Mouse (Mus musculus) embryonic stem cell, embryonic (primary cell): Measurements from ENCODE around the gene Bcan.

Source experiments
- CTCF ChIA-PET, 4 experiments: fragments of 300-600 bp in 2 of 4; fragments of 350-600 bp in 2 of 4; sonication (Branson Sonifier 250); formaldehyde crosslinking; loops; one replicate each; lab custom pipeline; 2022; ENCODE audit warnings: inconsistent platforms in 2 of 4; lab: Charles Lee
- POLR2A ChIA-PET, 4 experiments: fragments of 300-600 bp in 2 of 4; fragments of 350-600 bp in 2 of 4; sonication (Branson Sonifier 250); formaldehyde crosslinking; loops; one replicate each; lab custom pipeline; 2022; ENCODE audit warnings: antibody characterized with exemption in 4 of 4, inconsistent platforms in 1 of 4; lab: Charles Lee

Bcan gene

GRCm38 (mm10) chr3:87985505-87986320, 14.3 kb downstream of the Bcan start:
- CTCF ChIA-PET: interaction anchor here (0.6 to 9.6 kb wide), 15 partner anchors 12 to 608 kb away, joined by 3 to 445 read pairs (median 22); partner anchors contain the start of genes Nes (in 3 of the 4), Hapln2 (in 1 of the 4) and Ntrk1 (in 1 of the 4)
- POLR2A ChIA-PET: interaction anchor here in 3 of 4 experiments (0.6 to 9.1 kb wide), 7 partner anchors 11 to 189 kb away, joined by 3 to 148 read pairs (median 36); partner anchors contain the start of genes Nes (in 3 of the 3) and Insrr (in 1 of the 3)

GRCm38 (mm10) chr3:87984094-87984493, 15.9 kb downstream of the Bcan start:
- POLR2A ChIA-PET: interaction anchor here in 2 of 4 experiments (1.0 to 9.1 kb wide), 7 partner anchors 10 to 47 kb away, joined by 3 to 148 read pairs (median 7); partner anchors contain the start of gene Nes (in 2 of the 2)

GRCm38 (mm10) chr3:87983627-87984026, 16.4 kb downstream of the Bcan start:
- ChIA-PET CTCF (interaction anchor here in 3 of 4 experiments (0.5 to 9.6 kb wide), 8 partner anchors 12 to 197 kb away, joined by 4 to 445 read pairs (median 75); partner anchors contain the start of gene Nes (in 3 of the 3)), POLR2A (interaction anchor here in 2 of 4 experiments (0.6 to 9.1 kb wide), 8 partner anchors 10 to 47 kb away, joined by 3 to 148 read pairs (median 6); partner anchors contain the start of gene Nes (in 2 of the 2))

More at GRCm38 (mm10) chr3:87984094-87984493, 15.9 kb downstream of the Bcan start:
- CTCF ChIA-PET: interaction anchor here in 3 of 4 experiments (1.5 to 9.6 kb wide), 7 partner anchors 12 to 145 kb away, joined by 4 to 445 read pairs (median 143); partner anchors contain the start of gene Nes (in 3 of the 3)

GRCm38 (mm10) chr3:87982836-87983601, 17.0 kb downstream of the Bcan start:
- ChIA-PET CTCF (interaction anchor here in 3 of 4 experiments (0.5 to 9.6 kb wide), 8 partner anchors 11 to 198 kb away, joined by 3 to 445 read pairs (median 75); partner anchors contain the start of gene Nes (in 3 of the 3)), POLR2A (interaction anchor here in 3 of 4 experiments (0.5 to 9.1 kb wide), 14 partner anchors 9 to 1312 kb away, joined by 3 to 148 read pairs (median 4); partner anchors contain the start of gene Nes (in 3 of the 3))

- CTCF ChIA-PET: interaction anchor here in 3 of 4 experiments (1.0 to 9.6 kb wide), 5 partner anchors 10 to 31 kb away, joined by 3 to 445 read pairs (median 208); partner anchors contain the start of gene Nes (in 3 of the 3)
- POLR2A ChIA-PET: interaction anchor here in 3 of 4 experiments (1.2 to 9.1 kb wide), 6 partner anchors 8 to 46 kb away, joined by 3 to 148 read pairs (median 13); partner anchors contain the start of gene Nes (in 3 of the 3)
Measured at GRCm38 (mm10) chr3:87981894-87982835, 17.9 kb downstream of the Bcan start.

GRCm38 (mm10) chr3:87981214-87981760, 18.7 kb downstream of the Bcan start:
- CTCF ChIA-PET: interaction anchor here in 3 of 4 experiments (1.1 to 9.6 kb wide), 4 partner anchors 9 to 147 kb away, joined by 3 to 445 read pairs (median 126); partner anchors contain the start of gene Nes (in 3 of the 3)
- POLR2A ChIA-PET: interaction anchor here in 3 of 4 experiments (0.9 to 9.1 kb wide), 8 partner anchors 9 to 96 kb away, joined by 3 to 148 read pairs (median 12); partner anchors contain the start of genes Nes (in 3 of the 3) and Prcc (in 1 of the 3)

GRCm38 (mm10) chr3:87980728-87981127, 19.3 kb downstream of the Bcan start:
- ChIA-PET POLR2A (interaction anchor here in 3 of 4 experiments (0.6 to 3.7 kb wide), 9 partner anchors 10 to 152 kb away, joined by 3 to 28 read pairs (median 3); partner anchors contain the start of genes Nes (in 3 of the 3) and Prcc (in 1 of the 3)), CTCF (interaction anchor here in 3 of 4 experiments (1.1 to 9.6 kb wide), 6 partner anchors 10 to 146 kb away, joined by 3 to 242 read pairs (median 9); partner anchors contain the start of gene Nes (in 3 of the 3))

GRCm38 (mm10) chr3:87980085-87980484, 19.9 kb downstream of the Bcan start:
- CTCF ChIA-PET: interaction anchor here in 3 of 4 experiments (0.9 to 9.6 kb wide), 7 partner anchors 9 to 146 kb away, joined by 3 to 242 read pairs (median 9); partner anchors contain the start of gene Nes (in 3 of the 3)
- POLR2A ChIA-PET: interaction anchor here in 3 of 4 experiments (0.6 to 3.7 kb wide), 9 partner anchors 9 to 151 kb away, joined by 3 to 28 read pairs (median 4); partner anchors contain the start of genes Nes (in 3 of the 3) and Prcc (in 1 of the 3)

GRCm38 (mm10) chr3:87979493-87979892, 20.5 kb downstream of the Bcan start:
- POLR2A ChIA-PET: interaction anchor here in 3 of 4 experiments (0.6 to 3.7 kb wide), 8 partner anchors 7 to 151 kb away, joined by 3 to 28 read pairs (median 4); partner anchors contain the start of genes Nes (in 3 of the 3) and Prcc (in 1 of the 3)
- CTCF ChIA-PET: interaction anchor here in 3 of 4 experiments (0.9 to 3.3 kb wide), 5 partner anchors 9 to 31 kb away, joined by 3 to 14 read pairs (median 9); partner anchors contain the start of gene Nes (in 2 of the 3)

- POLR2A ChIA-PET: interaction anchor here (0.5 to 8.0 kb wide), 33 partner anchors 8 to 436 kb away, joined by 3 to 148 read pairs (median 4); partner anchors contain the start of genes Prcc (in 3 of the 4), Bcan (in 2 of the 4), Crabp2 (in 2 of the 4) and Hdgf (in 1 of the 4)
Measured at GRCm38 (mm10) chr3:87974381-87974987, 25.5 kb downstream of the Bcan start.

GRCm38 (mm10) chr3:87973593-87974380, 26.2 kb downstream of the Bcan start:
- ChIA-PET POLR2A (interaction anchor here (0.6 to 8.0 kb wide), 33 partner anchors 9 to 436 kb away, joined by 3 to 148 read pairs (median 4); partner anchors contain the start of genes Prcc (in 3 of the 4), Bcan (in 2 of the 4), Crabp2 (in 2 of the 4) and Hdgf (in 1 of the 4)), CTCF (interaction anchor here (0.6 to 8.3 kb wide), 21 partner anchors 11 to 225 kb away, joined by 3 to 445 read pairs (median 4); partner anchors contain the start of genes Bcan (in 1 of the 4) and Mrpl24 (in 1 of the 4))

More at GRCm38 (mm10) chr3:87974381-87974987, 25.5 kb downstream of the Bcan start:
- CTCF ChIA-PET: interaction anchor here (0.6 to 8.3 kb wide), 19 partner anchors 10 to 225 kb away, joined by 3 to 445 read pairs (median 4); partner anchors contain the start of gene Mrpl24 (in 1 of the 4)

GRCm38 (mm10) chr3:87972776-87973175, 27.3 kb downstream of the Bcan start:
- CTCF ChIA-PET: interaction anchor here (1.1 to 8.3 kb wide), 11 partner anchors 11 to 99 kb away, joined by 3 to 445 read pairs (median 53); no protein-coding TSS in a partner anchor
- POLR2A ChIA-PET: interaction anchor here in 3 of 4 experiments (0.5 to 8.0 kb wide), 14 partner anchors 11 to 291 kb away, joined by 3 to 148 read pairs (median 31); partner anchors contain the start of gene Crabp2 (in 3 of the 3)

- CTCF ChIA-PET: interaction anchor here (1.1 to 8.3 kb wide), 12 partner anchors 11 to 216 kb away, joined by 4 to 445 read pairs (median 75); no protein-coding TSS in a partner anchor
- POLR2A ChIA-PET: interaction anchor here (0.6 to 8.0 kb wide), 29 partner anchors 8 to 993 kb away, joined by 3 to 148 read pairs (median 15); partner anchors contain the start of genes Crabp2 (in 3 of the 4), Hdgf (in 2 of the 4), Prcc (in 2 of the 4) and Bcan (in 1 of the 4)
Measured at GRCm38 (mm10) chr3:87972203-87972664, 27.8 kb downstream of the Bcan start.
